Mouse (Mus musculus) kidney, adult 2 months (tissue): ENCODE data around the gene Syt7.

Source experiments
- CTCF ChIP-seq: fragments of 200-500 bp; conservative IDR thresholded peaks from 2 replicates; pipeline ENCODE4 v1.5.1; 2011; ENCODE audit warnings: low read depth, mild to moderate bottlenecking, control low read depth, low read length, moderate library complexity, mixed read lengths; ENCODE audit not compliant: insufficient read depth, insufficient read length
- POLR2A ChIP-seq: fragments of 200-500 bp; IDR thresholded peaks from one replicate; pipeline ENCODE4 v1.6.1; 2011; ENCODE audit warnings: low read depth, low read length, control low read depth

DNA sequence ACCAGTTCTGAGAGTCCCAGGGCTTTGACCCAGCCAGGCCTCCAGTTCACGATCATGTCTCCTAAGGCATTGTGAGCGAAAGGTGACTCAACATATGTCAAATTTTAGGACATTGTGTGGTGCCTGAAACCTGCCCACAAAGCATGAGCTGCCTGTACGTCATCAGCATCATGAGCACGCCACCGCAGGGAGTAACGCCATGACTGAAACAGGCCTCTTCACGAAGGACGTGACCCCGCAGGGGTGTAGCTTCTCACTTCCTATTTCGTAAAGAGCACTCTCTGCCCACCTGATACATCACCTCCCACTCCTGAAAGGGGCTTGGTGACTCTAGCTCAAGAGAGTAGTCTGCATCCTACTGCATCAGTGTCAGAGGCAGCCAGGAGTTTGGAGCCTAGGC, 45.0 kb upstream of the Syt7 start:
- TF ChIP-seq POLR2A (no peak), CTCF (no peak)
